In genomic region chr13:41386581-41386980, GRCm38 (mm10) we compare ENCODE assay signal across 10 mouse cellular contexts.
DNase-seq lines count a peak whose midpoint lies in the region; ATAC-seq lines count a peak whose summit lies in the region.
"Had no signal": no experiment of that assay in that cellular context is flagged by ENCODE, and none has a peak within 500 bp of the region (broad histone marks: within the 10 kb centered on the region; RNA-seq: fewer than 3 reads in every experiment).

No protein-coding gene starts in this region.

- H3K4me1 ChIP-seq in midbrain, embryonic 11.5 days (ENCODE audit: control insufficient read depth, insufficient read depth, low read length): no peaks in the 10 kb centered on the region; the same call in 1 of the 2 replicates
- no peaks in the 10 kb centered on the region for H3K4me1 ChIP-seq in midbrain, embryonic 15.5 days
- H3K4me1 ChIP-seq in hindbrain, embryonic 16.5 days (ENCODE audit: control insufficient read depth, insufficient read depth, low read depth, low read length): no peaks in the 10 kb centered on the region
- H3K4me1 ChIP-seq: liver, embryonic 13.5 days; stomach, embryonic 15.5 days had no signal

- H3K36me3 ChIP-seq in midbrain, embryonic 11.5 days (ENCODE audit: control insufficient read depth, insufficient read depth, low read length): no peaks in the 10 kb centered on the region
- no peaks in the 10 kb centered on the region for H3K36me3 ChIP-seq in midbrain, embryonic 15.5 days (replicated peaks)
- no peaks in the 10 kb centered on the region for H3K36me3 ChIP-seq in hindbrain, embryonic 16.5 days (ENCODE audit: control insufficient read depth, insufficient read depth, low read length)
- H3K36me3 ChIP-seq: liver, embryonic 13.5 days; stomach, embryonic 15.5 days had no signal

- peak; percentile 63 for DNase-seq in adrenal gland, adult 2 months
- no peak for DNase-seq in adrenal gland, postnatal 25 days
- peak; percentile 81 for DNase-seq in midbrain, embryonic 11.5 days (ENCODE audit: low spot score, missing footprints)
- peak; percentile 29 for DNase-seq in gastrocnemius, postnatal 10 days
- peak; percentile 73 for DNase-seq in lung, postnatal 36 days
- DNase-seq in thymus, postnatal 25 days: no peak
- DNase-seq: liver, embryonic 13.5 days had no signal

- H3K27me3 ChIP-seq in midbrain, embryonic 11.5 days (ENCODE audit: control insufficient read depth, insufficient read depth, low read length): no peaks in the 10 kb centered on the region
- no peaks in the 10 kb centered on the region for H3K27me3 ChIP-seq in midbrain, embryonic 15.5 days (replicated peaks)
- H3K27me3 ChIP-seq in hindbrain, embryonic 16.5 days (replicated peaks; ENCODE audit: control insufficient read depth, insufficient read depth, low read length): no peaks in the 10 kb centered on the region
- H3K27me3 ChIP-seq: liver, embryonic 13.5 days; stomach, embryonic 15.5 days had no signal

- WGBS in midbrain, embryonic 11.5 days: 46% methylated on average over 4 of the region's 4 CpGs
- 33% methylated on average over 4 of the region's 4 CpGs for WGBS in midbrain, embryonic 15.5 days
- WGBS in hindbrain, embryonic 16.5 days: 64% methylated on average over 4 of the region's 4 CpGs

- no peak overlapping the region for H3K9ac ChIP-seq in midbrain, embryonic 11.5 days (ENCODE audit: low read length)
- no peak overlapping the region for H3K9ac ChIP-seq in midbrain, embryonic 15.5 days
- no peak overlapping the region for H3K9ac ChIP-seq in hindbrain, embryonic 16.5 days (ENCODE audit: low read depth, low read length)
- H3K9ac ChIP-seq: liver, embryonic 13.5 days; stomach, embryonic 15.5 days had no signal

- no peak for ATAC-seq in midbrain, embryonic 11.5 days (ENCODE audit: low FRiP score)
- no peak for ATAC-seq in midbrain, embryonic 15.5 days (replicated peaks)
- no peak for ATAC-seq in hindbrain, embryonic 16.5 days

- H3K4me3 ChIP-seq in midbrain, embryonic 11.5 days (ENCODE audit: low read depth, low read length): no peak overlapping the region
- H3K4me3 ChIP-seq in midbrain, embryonic 15.5 days: no peak overlapping the region
- no peak overlapping the region for H3K4me3 ChIP-seq in hindbrain, embryonic 16.5 days (ENCODE audit: low read length)
- H3K4me3 ChIP-seq: liver, embryonic 13.5 days; stomach, embryonic 15.5 days had no signal

- H3K9me3 ChIP-seq in midbrain, embryonic 11.5 days (ENCODE audit: control insufficient read depth, low read length): no peaks in the 10 kb centered on the region
- H3K9me3 ChIP-seq in midbrain, embryonic 15.5 days: no peaks in the 10 kb centered on the region
- H3K9me3 ChIP-seq in hindbrain, embryonic 16.5 days (ENCODE audit: control insufficient read depth, low read length): no peaks in the 10 kb centered on the region
- H3K9me3 ChIP-seq: liver, embryonic 13.5 days; stomach, embryonic 15.5 days had no signal

- H3K4me2 ChIP-seq in midbrain, embryonic 11.5 days: no peak overlapping the region
- H3K4me2 ChIP-seq in midbrain, embryonic 15.5 days: no peak overlapping the region
- H3K4me2 ChIP-seq in hindbrain, embryonic 16.5 days (ENCODE audit: low read length): no peak overlapping the region
- H3K4me2 ChIP-seq: liver, embryonic 13.5 days; stomach, embryonic 15.5 days had no signal

- no peak overlapping the region for H3K27ac ChIP-seq in midbrain, embryonic 11.5 days (ENCODE audit: low read depth, low read length)
- H3K27ac ChIP-seq in midbrain, embryonic 15.5 days: no peak overlapping the region
- no peak overlapping the region for H3K27ac ChIP-seq in hindbrain, embryonic 16.5 days (ENCODE audit: low read depth, low read length)
- H3K27ac ChIP-seq: liver, embryonic 13.5 days; stomach, embryonic 15.5 days had no signal

Comparison
In these comparisons a context has a peak if more than half of its experiments do, and no peak if none do; other contexts are left out.
1. DNase-seq: peak in adrenal gland, adult 2 months (single experiment), midbrain, embryonic 11.5 days (single experiment), gastrocnemius, postnatal 10 days (single experiment) and lung, postnatal 36 days (single experiment); none in adrenal gland, postnatal 25 days (single experiment) and thymus, postnatal 25 days (single experiment).